Mouse (Mus musculus) adrenal gland, adult 10 weeks (tissue): ENCODE data around the gene Ppp1cb. TPM values are rescaled to one million over a fixed set of nuclear protein-coding genes. Genes with fewer than 3 reads are reported as not detected.

ENCODE experiments used
- polyA plus RNA-seq: library from polyadenylated mRNA; stranded (reverse); fragments of 350-450 nt; fragmentation: Illumina TruSeq; extraction: RNeasy Lipid Tissue Mini Kit (QIAGEN cat#74804); gene quantifications from one replicate; pipeline ENCODE4 v1.2.3, GENCODE M21; 2014; ENCODE audit warnings: low read depth, low replicate concordance

Gene Ppp1cb
- polyA plus RNA-seq = 1,457 TPM

GRCm38 (mm10) chr5:32458408-32459143, at the start of gene Ppp1cb:
Gene Ppp1cb, plus strand, starts transcription at chr5:32458843.

Other genes starting within 250 kb of the Ppp1cb start
- not detected for gene Plb1, start 226.1 kb upstream of the Ppp1cb start, polyA plus RNA-seq
- 165 TPM for gene Yes1, start 152.3 kb downstream of the Ppp1cb start, polyA plus RNA-seq